Comparison of ENCODE assay signal across 12 mouse cellular contexts in the genomic region with DNA sequence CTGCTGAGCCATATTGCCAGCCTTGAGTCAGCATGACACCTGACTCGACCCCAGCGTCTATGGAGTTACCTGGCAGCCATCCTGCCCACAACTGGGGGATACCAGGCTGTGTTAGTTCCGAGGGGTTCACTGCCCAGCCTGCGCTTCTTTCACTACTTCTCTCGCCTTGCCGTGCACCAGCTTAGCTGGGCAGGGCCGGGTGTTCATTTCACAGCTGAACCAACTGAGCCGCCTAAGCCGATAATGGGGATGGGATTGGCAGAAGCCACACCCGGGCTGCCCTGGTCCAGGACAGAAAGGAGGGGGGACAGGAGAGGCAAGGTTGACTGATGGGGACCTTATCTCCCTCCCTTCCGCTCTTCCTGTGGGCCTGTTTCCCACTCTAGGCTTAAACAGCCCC. TPM values are rescaled to one million over a fixed set of nuclear protein-coding genes. Genes with fewer than 3 reads are reported as not detected.
A peak's percentile ranks its signal among the peaks of the same experiment; 100 is the strongest.
DNase-seq lines count a peak whose midpoint lies in the region; ATAC-seq and TF ChIP-seq lines count a peak whose summit lies in the region.
"Had no signal": no experiment of that assay in that cellular context is flagged by ENCODE, and none has a peak within 500 bp of the region (broad histone marks: within the 10 kb centered on the region; RNA-seq: fewer than 3 reads in every experiment).

No protein-coding gene starts in this region.

- H3K9ac ChIP-seq in forebrain, embryonic 13.5 days = peak overlapping the region; percentile 99

- H3K36me3 ChIP-seq in forebrain, embryonic 13.5 days (ENCODE audit: poor library complexity, severe bottlenecking) = peaks cover 9% of the 10 kb centered on the region; the same call in 1 of the 2 replicates
- no peaks in the 10 kb centered on the region; the same call in 1 of the 2 replicates for H3K36me3 ChIP-seq in midbrain, embryonic 10.5 days

- peaks cover 4% of the 10 kb centered on the region; the same call in 1 of the 2 replicates for H3K27me3 ChIP-seq in forebrain, embryonic 13.5 days
- peaks cover 58% of the 10 kb centered on the region for H3K27me3 ChIP-seq in midbrain, embryonic 10.5 days (ENCODE audit: low read depth, poor library complexity, severe bottlenecking)

- 45% methylated on average over 11 of the region's 11 CpGs for WGBS in forebrain, embryonic 13.5 days
- 65% methylated on average over 11 of the region's 11 CpGs for WGBS in midbrain, embryonic 10.5 days

- peaks cover 43% of the 10 kb centered on the region for H3K4me1 ChIP-seq in forebrain, embryonic 13.5 days
- peaks cover 56% of the 10 kb centered on the region for H3K4me1 ChIP-seq in midbrain, embryonic 10.5 days

- no peaks in the 10 kb centered on the region for H3K9me3 ChIP-seq in forebrain, embryonic 13.5 days (replicated peaks)
- no peaks in the 10 kb centered on the region for H3K9me3 ChIP-seq in midbrain, embryonic 10.5 days (replicated peaks)

- no peak for DNase-seq in left cerebral cortex, adult 2 months (ENCODE audit: extremely low spot score in 1 of 2, low spot score in 2 of 2)
- no peak for DNase-seq in left cerebral cortex, postnatal 10 days (ENCODE audit: extremely low spot score in 1 of 2, low spot score in 2 of 2)
- DNase-seq in midbrain, embryonic 10.5 days (ENCODE audit: low spot score) = no peak
- DNase-seq in retina, postnatal 1 day = peak; percentile 74
- DNase-seq in adrenal gland, adult 8-10 months = no peak
- no peak for DNase-seq in adrenal gland, postnatal 25 days
- DNase-seq: heart, adult 18-20 months; kidney, adult 11 months had no signal

- no peak for TF ChIP-seq CTCF in left cerebral cortex, adult 2 months (IDR thresholded peaks at IDR 0.05)

- peak overlapping the region; percentile 67 for H3K4me2 ChIP-seq in forebrain, embryonic 13.5 days

- no peak overlapping the region for H3K27ac ChIP-seq in left cerebral cortex, adult 2 months
- peak overlapping the region; percentile 94 for H3K27ac ChIP-seq in forebrain, embryonic 13.5 days
- peak overlapping the region; percentile 92 for H3K27ac ChIP-seq in midbrain, embryonic 10.5 days (replicated peaks)

- intact Hi-C loops in left cerebral cortex, adult 2 months (cut with DNase I) = no loop called here
- intact Hi-C loops in left cerebral cortex, postnatal 10 days (cut with DNase I) = no loop called here

- no peak for ATAC-seq in forebrain, embryonic 13.5 days
- ATAC-seq in inflammation-experienced regulatory T-cells, adult 6 months = no peak

- peak overlapping the region; percentile 97; the same call in 1 of the 2 replicates for H3K4me3 ChIP-seq in left cerebral cortex, adult 2 months
- H3K4me3 ChIP-seq in forebrain, embryonic 13.5 days = peak overlapping the region; percentile 96
- H3K4me3 ChIP-seq in midbrain, embryonic 10.5 days = peak overlapping the region; percentile 83

RNA-seq across cellular contexts. Expression of gene Elavl3, which starts 2.5 kb away (rescaled TPM):
- total RNA-seq in left cerebral cortex, adult 2 months (2021) = 100 to 1,000 TPM; 148 to 153 TPM
- total RNA-seq in left cerebral cortex, postnatal 10 days (2021) = 100 to 1,000 TPM; 184 to 210 TPM
- polyA plus RNA-seq in forebrain, embryonic 13.5 days (2015; fragmentation: Nextera tagmentation; extraction: Ambion mirVana) = 63.7 and 66.4 TPM in 2 replicates
- 16.7 and 26.8 TPM in 2 replicates for polyA plus RNA-seq in midbrain, embryonic 10.5 days (2016; fragmentation: Nextera tagmentation; extraction: Ambion mirVana)
- not detected for polyA plus RNA-seq in inflammation-experienced regulatory T-cells, adult 6 months (2017; shearing (Covaris generic))
- total RNA-seq in adrenal gland, adult 8-10 months (2022) = 1 to 10 TPM; 1.8 to 4.6 (median 2.9) TPM
- 0.90 and 2.9 TPM in 2 replicates for total RNA-seq in adrenal gland, postnatal 25 days (2021)

RNA-seq across cellular contexts. Expression of gene Gm49318, which starts 21.7 kb away (rescaled TPM):
- 1 to 10 TPM; 2.1 to 2.3 TPM for total RNA-seq in left cerebral cortex, adult 2 months (2021)
- under 1 TPM; 0.85 to 0.94 TPM for total RNA-seq in left cerebral cortex, postnatal 10 days (2021)
- polyA plus RNA-seq in forebrain, embryonic 13.5 days (2015; fragmentation: Nextera tagmentation; extraction: Ambion mirVana) = not detected in 2 replicates
- polyA plus RNA-seq in midbrain, embryonic 10.5 days (2016; fragmentation: Nextera tagmentation; extraction: Ambion mirVana) = not detected in 2 replicates
- polyA plus RNA-seq in inflammation-experienced regulatory T-cells, adult 6 months (2017; shearing (Covaris generic)) = not detected
- total RNA-seq in adrenal gland, adult 8-10 months (2022) = under 1 TPM in 1 of 4 experiments, not detected in 3; 0.73 TPM
- total RNA-seq in adrenal gland, postnatal 25 days (2021) = not detected in 2 replicates
- polyA plus RNA-seq: liver, embryonic 16.5 days; testis, adult 2 months had no signal

RNA-seq across cellular contexts. Expression of gene Zfp653, which starts 21.9 kb away (rescaled TPM):
- total RNA-seq in left cerebral cortex, adult 2 months (2021) = 10 to 100 TPM; 20.0 to 24.8 TPM
- 10 to 100 TPM; 20.7 to 20.8 TPM for total RNA-seq in left cerebral cortex, postnatal 10 days (2021)
- polyA plus RNA-seq in forebrain, embryonic 13.5 days (2015; fragmentation: Nextera tagmentation; extraction: Ambion mirVana) = 17.1 and 18.9 TPM in 2 replicates
- 11.7 and 12.6 TPM in 2 replicates for polyA plus RNA-seq in midbrain, embryonic 10.5 days (2016; fragmentation: Nextera tagmentation; extraction: Ambion mirVana)
- polyA plus RNA-seq in inflammation-experienced regulatory T-cells, adult 6 months (2017; shearing (Covaris generic)) = 1 to 10 TPM; 2.9 to 7.0 (median 6.5) TPM
- 10 to 100 TPM in 3 of 4 experiments, 1 to 10 TPM in 1; 6.9 to 15.6 (median 12.3) TPM for total RNA-seq in adrenal gland, adult 8-10 months (2022)
- 9.4 and 12.4 TPM in 2 replicates for total RNA-seq in adrenal gland, postnatal 25 days (2021)

RNA-seq across cellular contexts. Expression of gene Ecsit, which starts 35.9 kb away (rescaled TPM):
- 10 to 100 TPM; 43.0 to 46.8 TPM for total RNA-seq in left cerebral cortex, adult 2 months (2021)
- total RNA-seq in left cerebral cortex, postnatal 10 days (2021) = 10 to 100 TPM; 40.5 to 42.8 TPM
- polyA plus RNA-seq in forebrain, embryonic 13.5 days (2015; fragmentation: Nextera tagmentation; extraction: Ambion mirVana) = 47.7 and 51.5 TPM in 2 replicates
- 41.1 and 44.1 TPM in 2 replicates for polyA plus RNA-seq in midbrain, embryonic 10.5 days (2016; fragmentation: Nextera tagmentation; extraction: Ambion mirVana)
- polyA plus RNA-seq in inflammation-experienced regulatory T-cells, adult 6 months (2017; shearing (Covaris generic)) = 10 to 100 TPM; 27.7 to 40.0 (median 37.7) TPM
- 10 to 100 TPM; 41.2 to 50.4 (median 48.9) TPM for total RNA-seq in adrenal gland, adult 8-10 months (2022)
- 45.7 and 60.4 TPM in 2 replicates for total RNA-seq in adrenal gland, postnatal 25 days (2021)

RNA-seq across cellular contexts. Expression of gene Prkcsh, which starts 46.7 kb away (rescaled TPM):
- total RNA-seq in left cerebral cortex, adult 2 months (2021) = 100 to 1,000 TPM in 1 of 2 experiments, 10 to 100 TPM in 1; 85.9 to 104 TPM
- 10 to 100 TPM; 92.2 to 94.9 TPM for total RNA-seq in left cerebral cortex, postnatal 10 days (2021)
- 84.2 and 89.6 TPM in 2 replicates for polyA plus RNA-seq in forebrain, embryonic 13.5 days (2015; fragmentation: Nextera tagmentation; extraction: Ambion mirVana)
- 108 and 112 TPM in 2 replicates for polyA plus RNA-seq in midbrain, embryonic 10.5 days (2016; fragmentation: Nextera tagmentation; extraction: Ambion mirVana)
- polyA plus RNA-seq in inflammation-experienced regulatory T-cells, adult 6 months (2017; shearing (Covaris generic)) = 10 to 100 TPM; 30.8 to 47.7 (median 36.1) TPM
- 100 to 1,000 TPM; 167 to 190 (median 180) TPM for total RNA-seq in adrenal gland, adult 8-10 months (2022)
- total RNA-seq in adrenal gland, postnatal 25 days (2021) = 161 and 164 TPM in 2 replicates

Comparison
In these comparisons a context has a peak if more than half of its experiments do, and no peak if none do; other contexts are left out.
1. RNA of gene Elavl3, which starts 2.5 kb away (total RNA-seq): 184 to 210 TPM in left cerebral cortex, postnatal 10 days and 148 to 153 TPM in left cerebral cortex, adult 2 months; 1.8 to 4.6 TPM in adrenal gland, adult 8-10 months and 0.90 to 2.9 TPM in adrenal gland, postnatal 25 days; every median in the first group is over 10 times any median in the second.
2. Peak in every context shown above with its lines, with median percentiles within 50 percentile points of each other: H3K4me3 ChIP-seq.